Mouse (Mus musculus): ENCODE data around the gene Ncan. TPM values are rescaled to one million over a fixed set of nuclear protein-coding genes. Genes with fewer than 3 reads are reported as not detected.
A peak's percentile ranks its signal among the peaks of the same experiment; 100 is the strongest.
"Not testable (repeated sequence)": the region's sequence is repeated elsewhere in the genome, so short reads cannot be mapped to it uniquely, and the experiment has no call there.

Ncan gene
- polyA plus RNA-seq, 1 experiment, result 0.06 TPM

- no peaks in the 10 kb centered on the region for H3K36me3 ChIP-seq (ENCODE audit: control insufficient read depth, insufficient read depth, low read length)
- no peaks in the 10 kb centered on the region for H3K27me3 ChIP-seq (replicated peaks; ENCODE audit: control insufficient read depth, insufficient read depth, low read length)
- peak; percentile 67 for DNase-seq
- H3K27ac ChIP-seq (ENCODE audit: insufficient read depth, low read depth, low read length), result no peak within 1 kb of the TSS
- under 1% methylated on average over 26 of the region's 26 CpGs for WGBS
- no peak within 1 kb of the TSS for H3K4me3 ChIP-seq (ENCODE audit: insufficient read depth, low read depth, low read length)
- no peaks in the 10 kb centered on the region for H3K4me1 ChIP-seq (ENCODE audit: control insufficient read depth, insufficient read depth, low read length)
- TF ChIP-seq CTCF (conservative IDR thresholded peaks at IDR 0.05; ENCODE audit: insufficient read depth, insufficient read length, low read depth, low read length) (no peak), POLR2A (IDR thresholded peaks at IDR 0.05; ENCODE audit: low read depth, low read length) (no peak)
Measured at GRCm38 (mm10) chr8:70083285-70083684, 37.4 kb downstream of the Ncan start, which contains the start of gene Hapln4. Hapln4 (plus strand) TSS chr8:70083457.

- no peak for DNase-seq
- Histone ChIP-seq H3K27ac (ENCODE audit: insufficient read depth, low read depth, low read length) (no peak overlapping the region), H3K4me3 (ENCODE audit: insufficient read depth, low read depth, low read length) (no peak overlapping the region), H3K27me3 (replicated peaks; ENCODE audit: control insufficient read depth, insufficient read depth, low read length) (no peaks in the 10 kb centered on the region), H3K4me1 (ENCODE audit: control insufficient read depth, insufficient read depth, low read length) (no peaks in the 10 kb centered on the region), H3K36me3 (ENCODE audit: control insufficient read depth, insufficient read depth, low read length) (no peaks in the 10 kb centered on the region)
- 86% methylated on average over 2 of the region's 2 CpGs for WGBS
- TF ChIP-seq POLR2A (IDR thresholded peaks at IDR 0.05; ENCODE audit: low read depth, low read length) (no peak), CTCF (conservative IDR thresholded peaks at IDR 0.05; ENCODE audit: insufficient read depth, insufficient read length, low read depth, low read length) (no peak)
Measured at GRCm38 (mm10) chr8:70081976-70082375, 38.7 kb downstream of the Ncan start.

GRCm38 (mm10) chr8:70073682-70074081, 47.0 kb downstream of the Ncan start:
- H3K4me3 ChIP-seq (ENCODE audit: insufficient read depth, low read depth, low read length), result no peak overlapping the region
- no peak overlapping the region for H3K27ac ChIP-seq (ENCODE audit: insufficient read depth, low read depth, low read length)
- DNase-seq, result no peak
- no peaks in the 10 kb centered on the region for H3K27me3 ChIP-seq (replicated peaks; ENCODE audit: control insufficient read depth, insufficient read depth, low read length)
- WGBS, result 81% methylated on average over 1 of the region's 1 CpGs
- TF ChIP-seq POLR2A (IDR thresholded peaks at IDR 0.05; ENCODE audit: low read depth, low read length) (no peak), CTCF (conservative IDR thresholded peaks at IDR 0.05; ENCODE audit: insufficient read depth, insufficient read length, low read depth, low read length) (no peak)
- H3K36me3 ChIP-seq (ENCODE audit: control insufficient read depth, insufficient read depth, low read length), result no peaks in the 10 kb centered on the region
- peaks cover 10% of the 10 kb centered on the region; the same call in 1 of the 2 replicates for H3K4me1 ChIP-seq (ENCODE audit: control insufficient read depth, insufficient read depth, low read length)

GRCm38 (mm10) chr8:70073120-70073519, 47.6 kb downstream of the Ncan start:
- WGBS, result 54% methylated on average over 8 of the region's 8 CpGs

GRCm38 (mm10) chr8:70072441-70073069, 48.1 kb downstream of the Ncan start, which contains the start of gene Tm6sf2:
Tm6sf2 (plus strand) TSS chr8:70072924.
- TF ChIP-seq POLR2A (IDR thresholded peaks at IDR 0.05; ENCODE audit: low read depth, low read length) (no peak), CTCF (conservative IDR thresholded peaks at IDR 0.05; ENCODE audit: insufficient read depth, insufficient read length, low read depth, low read length) (0 out of 2 replicates have a peak, but pooled peaks have one; percentile 3)
- peak; percentile 78 for DNase-seq
- Histone ChIP-seq H3K4me3 (ENCODE audit: insufficient read depth, low read depth, low read length) (peak within 1 kb of the TSS; percentile 37; the same call in 1 of the 2 replicates), H3K4me1 (ENCODE audit: control insufficient read depth, insufficient read depth, low read length) (peaks cover 10% of the 10 kb centered on the region; the same call in 1 of the 2 replicates), H3K27me3 (replicated peaks; ENCODE audit: control insufficient read depth, insufficient read depth, low read length) (no peaks in the 10 kb centered on the region), H3K36me3 (ENCODE audit: control insufficient read depth, insufficient read depth, low read length) (no peaks in the 10 kb centered on the region), H3K27ac (ENCODE audit: insufficient read depth, low read depth, low read length) (peak within 1 kb of the TSS; percentile 22; the same call in 1 of the 2 replicates)
- WGBS, result 11% methylated on average over 27 of the region's 27 CpGs

More at GRCm38 (mm10) chr8:70073120-70073519, 47.6 kb downstream of the Ncan start:
- Histone ChIP-seq H3K4me3 (ENCODE audit: insufficient read depth, low read depth, low read length) (peak overlapping the region; percentile 37; the same call in 1 of the 2 replicates), H3K36me3 (ENCODE audit: control insufficient read depth, insufficient read depth, low read length) (no peaks in the 10 kb centered on the region), H3K27me3 (replicated peaks; ENCODE audit: control insufficient read depth, insufficient read depth, low read length) (no peaks in the 10 kb centered on the region), H3K27ac (ENCODE audit: insufficient read depth, low read depth, low read length) (no peak overlapping the region), H3K4me1 (ENCODE audit: control insufficient read depth, insufficient read depth, low read length) (peaks cover 10% of the 10 kb centered on the region; the same call in 1 of the 2 replicates)
- peak; percentile 23 for DNase-seq
- no peak for TF ChIP-seq CTCF (conservative IDR thresholded peaks at IDR 0.05; ENCODE audit: insufficient read depth, insufficient read length, low read depth, low read length)
- TF ChIP-seq POLR2A (IDR thresholded peaks at IDR 0.05; ENCODE audit: low read depth, low read length), result no peak

- H3K27ac ChIP-seq (ENCODE audit: insufficient read depth, low read depth, low read length), result peak overlapping the region; percentile 6; the same call in 1 of the 2 replicates
- TF ChIP-seq POLR2A (IDR thresholded peaks at IDR 0.05; ENCODE audit: low read depth, low read length), result no peak
- TF ChIP-seq CTCF (conservative IDR thresholded peaks at IDR 0.05; ENCODE audit: insufficient read depth, insufficient read length, low read depth, low read length), result no peak
Measured at GRCm38 (mm10) chr8:70071836-70072440, 48.7 kb downstream of the Ncan start.

GRCm38 (mm10) chr8:70057721-70058120, 63.0 kb downstream of the Ncan start:
- Histone ChIP-seq H3K4me3 (ENCODE audit: insufficient read depth, low read depth, low read length) (no peak overlapping the region), H3K27ac (ENCODE audit: insufficient read depth, low read depth, low read length) (no peak overlapping the region), H3K4me1 (ENCODE audit: control insufficient read depth, insufficient read depth, low read length) (no peaks in the 10 kb centered on the region), H3K36me3 (ENCODE audit: control insufficient read depth, insufficient read depth, low read length) (peaks cover 6% of the 10 kb centered on the region), H3K27me3 (replicated peaks; ENCODE audit: control insufficient read depth, insufficient read depth, low read length) (no peaks in the 10 kb centered on the region)
- no peak for TF ChIP-seq CTCF (conservative IDR thresholded peaks at IDR 0.05; ENCODE audit: insufficient read depth, insufficient read length, low read depth, low read length)
- TF ChIP-seq POLR2A (IDR thresholded peaks at IDR 0.05; ENCODE audit: low read depth, low read length), result no peak
- no peak for DNase-seq
- 89% methylated on average over 1 of the region's 1 CpGs for WGBS

More at GRCm38 (mm10) chr8:70071836-70072440, 48.7 kb downstream of the Ncan start:
- Histone ChIP-seq H3K27me3 (replicated peaks; ENCODE audit: control insufficient read depth, insufficient read depth, low read length) (no peaks in the 10 kb centered on the region), H3K4me3 (ENCODE audit: insufficient read depth, low read depth, low read length) (no peak overlapping the region), H3K36me3 (ENCODE audit: control insufficient read depth, insufficient read depth, low read length) (no peaks in the 10 kb centered on the region), H3K4me1 (ENCODE audit: control insufficient read depth, insufficient read depth, low read length) (peaks cover 10% of the 10 kb centered on the region; the same call in 1 of the 2 replicates)
- peak; percentile 62 for DNase-seq
- WGBS, result 56% methylated on average over 2 of the region's 2 CpGs

GRCm38 (mm10) chr8:70050434-70050833, 70.2 kb downstream of the Ncan start:
- H3K4me3 ChIP-seq (ENCODE audit: insufficient read depth, low read depth, low read length); H3K36me3 ChIP-seq (ENCODE audit: control insufficient read depth, insufficient read depth, low read length): not testable (repeated sequence)
- WGBS, result 93% methylated on average over 5 of the region's 5 CpGs

More at GRCm38 (mm10) chr8:70050434-70050833, 70.2 kb downstream of the Ncan start:
- H3K27ac ChIP-seq (ENCODE audit: insufficient read depth, low read depth, low read length); H3K27me3 ChIP-seq (replicated peaks; ENCODE audit: control insufficient read depth, insufficient read depth, low read length); H3K4me1 ChIP-seq (ENCODE audit: control insufficient read depth, insufficient read depth, low read length); DNase-seq: not testable (repeated sequence)

All from kidney, adult 2 months (tissue).